In genomic region chr2:101074990-101075389, GRCm38 (mm10) we compare ENCODE assay signal across 20 mouse cellular contexts.
DNase-seq lines count a peak whose midpoint lies in the region; ATAC-seq and TF ChIP-seq lines count a peak whose summit lies in the region.
"Had no signal": no experiment of that assay in that cellular context is flagged by ENCODE, and none has a peak within 500 bp of the region (broad histone marks: within the 10 kb centered on the region; RNA-seq: fewer than 3 reads in every experiment).

No protein-coding gene starts in this region.

- TF ChIP-seq CTCF in CH12.LX (conservative IDR thresholded peaks at IDR 0.05 in 1 of 2, IDR thresholded peaks at IDR 0.05 in 1 of 2; ENCODE audit: low read depth in 2 of 2, low read length in 2 of 2) = no peak

- no peak for TF ChIP-seq RAD21 in CH12.LX (IDR thresholded peaks at IDR 0.05; ENCODE audit: low read depth, low read length)

- in situ Hi-C loops in CH12.LX (cut with MboI; ENCODE audit: low pct_ligation_motif_present, low pct_unique_long_range_greater_than_20kb, low sequenced_read_pairs) = no loop called here

- H3K79me2 ChIP-seq in CH12.LX (replicated peaks; ENCODE audit: control insufficient read depth, extremely low read depth, insufficient read depth, poor library complexity, severe bottlenecking) = no peaks in the 10 kb centered on the region

- ATAC-seq in forebrain, embryonic 14.5 days = no peak
- ATAC-seq: activated CD4-positive, CD25-positive, alpha-beta regulatory T cell, adult 4 months; CD4-positive, CD25-positive, alpha-beta regulatory T cell, adult 4 months; Patski had no signal

- 0 out of 2 replicates have a peak, but pooled peaks have one; percentile 15 for TF ChIP-seq EP300 in CH12.LX (IDR thresholded peaks at IDR 0.05; ENCODE audit: low read length)

- H3K27ac ChIP-seq in CH12.LX (ENCODE audit: insufficient read depth, low read depth) = no peak overlapping the region
- no peak overlapping the region for H3K27ac ChIP-seq in forebrain, embryonic 14.5 days (ENCODE audit: low read depth, low read length)

- H3K9ac ChIP-seq in CH12.LX (ENCODE audit: insufficient read depth, low read depth) = no peak overlapping the region
- H3K9ac ChIP-seq in forebrain, embryonic 14.5 days (ENCODE audit: low read length) = no peak overlapping the region

- no peaks in the 10 kb centered on the region for H3K9me3 ChIP-seq in CH12.LX (replicated peaks; ENCODE audit: low read length)
- H3K9me3 ChIP-seq in forebrain, embryonic 14.5 days (replicated peaks; ENCODE audit: control insufficient read depth, low read length) = no peaks in the 10 kb centered on the region

- H3K27me3 ChIP-seq in CH12.LX (replicated peaks) = no peaks in the 10 kb centered on the region
- no peaks in the 10 kb centered on the region for H3K27me3 ChIP-seq in forebrain, embryonic 14.5 days (replicated peaks; ENCODE audit: control insufficient read depth, insufficient read depth, low read length)
- H3K27me3 ChIP-seq: Patski had no signal

- dilution Hi-C loops in CH12.LX (cut with MboI; ENCODE audit: extremely low pct_ligation_motif_present, extremely low pct_unique_long_range_greater_than_20kb, low sequenced_read_pairs) = no loop called here

- no peaks in the 10 kb centered on the region for H3K4me1 ChIP-seq in CH12.LX (ENCODE audit: control insufficient read depth in 1 of 2, insufficient read depth in 2 of 2)
- H3K4me1 ChIP-seq in forebrain, embryonic 14.5 days (ENCODE audit: control insufficient read depth, insufficient read depth, low read length) = no peaks in the 10 kb centered on the region

- no peak overlapping the region for H3K4me3 ChIP-seq in CH12.LX (replicated peaks in 1 of 3; ENCODE audit: low read depth in 2 of 3, low read length in 2 of 3, poor library complexity in 1 of 3)
- H3K4me3 ChIP-seq in forebrain, embryonic 14.5 days (ENCODE audit: low read depth, low read length) = no peak overlapping the region

- no peak overlapping the region for H3K4me2 ChIP-seq in CH12.LX (ENCODE audit: insufficient read depth, low read depth, poor library complexity, severe bottlenecking)
- H3K4me2 ChIP-seq in forebrain, embryonic 14.5 days (ENCODE audit: low read length) = no peak overlapping the region

- no peaks in the 10 kb centered on the region for H3K36me3 ChIP-seq in CH12.LX (replicated peaks in 1 of 2; ENCODE audit: control insufficient read depth in 1 of 2, insufficient read depth in 1 of 2, low read length in 1 of 2)
- H3K36me3 ChIP-seq in forebrain, embryonic 14.5 days (ENCODE audit: control insufficient read depth, insufficient read depth, low read length) = no peaks in the 10 kb centered on the region
- H3K36me3 ChIP-seq: G1E had no signal

- no peak for TF ChIP-seq POLR2A in CH12.LX (IDR thresholded peaks at IDR 0.05; ENCODE audit: low read depth, low read length)

- peak; percentile 15 for DNase-seq in CH12.LX (ENCODE audit: extremely low read depth)
- DNase-seq in Muller cell, postnatal 12 days (ENCODE audit: inconsistent ontology term) = peak; percentile 77
- DNase-seq in layer of hippocampus, adult 11-12 months (ENCODE audit: low spot score) = no peak
- DNase-seq in forebrain, embryonic 14.5 days (ENCODE audit: low spot score) = no peak
- DNase-seq: adrenal gland, adult 2 months; adrenal gland, adult 8-10 months; adrenal gland, postnatal 10 days; adrenal gland, postnatal 14 days; adrenal gland, postnatal 25 days; adrenal gland, postnatal 36 days; B cell, adult 2 months; cerebellum, adult 11 months; cerebellum, adult 11-12 months; cerebellum, adult 18-20 months; cerebellum, adult 2 months; cerebellum, adult 8-10 months had no signal

TF ChIP-seq in CH12.LX, 34 proteins besides CTCF, POLR2A, EP300 and RAD21:
- TF ChIP-seq MAZ (IDR thresholded peaks at IDR 0.05; ENCODE audit: low read depth, low read length) (no peak), JUND (conservative IDR thresholded peaks at IDR 0.05; ENCODE audit: low read depth, low read length) (peak; percentile 61), IRF4 (IDR thresholded peaks at IDR 0.05; ENCODE audit: low read depth, low read length) (0 out of 2 replicates have a peak, but pooled peaks have one; percentile 44), ZC3H11A (IDR thresholded peaks at IDR 0.05; ENCODE audit: low read depth, low read length) (no peak), NRF1 (IDR thresholded peaks at IDR 0.05; ENCODE audit: low read depth, low read length) (no peak), SIN3A (IDR thresholded peaks at IDR 0.05; ENCODE audit: low read length) (no peak)

Comparison
In these comparisons a context has a peak if more than half of its experiments do, and no peak if none do; other contexts are left out.
1. DNase-seq: peak in CH12.LX (single experiment) and Muller cell, postnatal 12 days (single experiment); none in layer of hippocampus, adult 11-12 months (single experiment) and forebrain, embryonic 14.5 days (single experiment).